Mouse (Mus musculus): Measurements from ENCODE around the gene Cyp26b1. TPM values are rescaled to one million over a fixed set of nuclear protein-coding genes. Genes with fewer than 3 reads are reported as not detected.
"Not testable (repeated sequence)": the region's sequence is repeated elsewhere in the genome, so short reads cannot be mapped to it uniquely, and the experiment has no call there.

The Cyp26b1 gene
- polyA plus RNA-seq, 1 experiment from 2014 or later = 37.4 TPM

DNA sequence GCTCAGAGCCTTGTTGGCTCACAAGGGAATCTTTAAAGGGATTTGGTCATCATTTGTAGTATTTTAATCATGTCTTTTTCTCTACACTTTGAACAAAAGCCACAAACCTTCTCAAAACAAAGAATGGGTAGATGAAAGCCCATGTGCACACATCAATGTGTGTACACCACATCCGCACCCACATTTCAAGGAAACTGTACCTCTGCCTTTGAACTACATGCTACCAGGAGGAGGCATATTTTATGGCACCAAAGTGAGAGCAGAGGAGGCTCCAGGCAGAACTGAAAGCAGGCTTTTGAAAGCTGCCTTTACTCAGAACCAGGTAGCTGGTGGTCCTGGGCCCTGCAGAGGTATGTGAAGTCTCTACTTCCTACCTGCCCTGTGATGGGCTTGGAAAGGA is 23.3 kb upstream of the Cyp26b1 start:
- Histone ChIP-seq H3K27me3 (replicated peaks; ENCODE audit: control insufficient read depth, insufficient read depth, low read length) (no peaks in the 10 kb centered on the region), H3K27ac (ENCODE audit: low read depth, low read length) (no peak overlapping the region), H3K9me3 (ENCODE audit: control insufficient read depth, low read length) (no peaks in the 10 kb centered on the region), H3K4me3 (ENCODE audit: low read length) (no peak overlapping the region), H3K36me3 (ENCODE audit: control insufficient read depth, insufficient read depth, low read length) (peaks cover 2% of the 10 kb centered on the region; the same call in 1 of the 2 replicates), H3K4me2 (ENCODE audit: low read length) (no peak overlapping the region), H3K9ac (ENCODE audit: low read depth, low read length) (no peak overlapping the region), H3K4me1 (ENCODE audit: control insufficient read depth, insufficient read depth, low read depth, low read length) (no peaks in the 10 kb centered on the region)
- no peak for ATAC-seq
- WGBS = 100% methylated on average over 1 of the region's 1 CpGs

DNA sequence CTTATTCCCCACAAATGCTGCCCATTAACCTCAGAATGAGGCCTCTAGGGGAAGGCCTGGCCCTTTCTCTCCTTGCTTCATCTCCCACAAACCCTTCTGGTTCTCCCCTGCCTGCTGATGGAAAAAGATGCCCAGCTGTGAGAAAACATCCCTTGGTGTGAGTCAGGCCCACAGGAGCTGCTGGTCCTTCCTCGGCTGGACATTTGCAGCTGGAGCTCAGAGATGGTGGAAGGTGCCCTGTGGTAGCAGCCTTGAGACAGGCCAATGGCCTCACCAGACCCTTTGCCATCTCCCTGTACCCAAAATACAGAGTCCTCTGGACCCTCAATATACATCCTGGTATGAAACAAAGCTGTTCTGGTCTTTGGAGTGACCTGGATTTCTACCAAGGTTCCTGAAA is 22.9 kb upstream of the Cyp26b1 start:
- Histone ChIP-seq H3K4me2 (ENCODE audit: low read length) (no peak overlapping the region), H3K9me3 (ENCODE audit: control insufficient read depth, low read length) (no peaks in the 10 kb centered on the region), H3K9ac (ENCODE audit: low read depth, low read length) (no peak overlapping the region), H3K36me3 (ENCODE audit: control insufficient read depth, insufficient read depth, low read length) (peaks cover 2% of the 10 kb centered on the region; the same call in 1 of the 2 replicates), H3K4me1 (ENCODE audit: control insufficient read depth, insufficient read depth, low read depth, low read length) (no peaks in the 10 kb centered on the region), H3K27ac (ENCODE audit: low read depth, low read length) (no peak overlapping the region), H3K4me3 (ENCODE audit: low read length) (no peak overlapping the region), H3K27me3 (replicated peaks; ENCODE audit: control insufficient read depth, insufficient read depth, low read length) (no peaks in the 10 kb centered on the region)
- ATAC-seq = no peak
- WGBS = 68% methylated on average over 1 of the region's 1 CpGs

DNA sequence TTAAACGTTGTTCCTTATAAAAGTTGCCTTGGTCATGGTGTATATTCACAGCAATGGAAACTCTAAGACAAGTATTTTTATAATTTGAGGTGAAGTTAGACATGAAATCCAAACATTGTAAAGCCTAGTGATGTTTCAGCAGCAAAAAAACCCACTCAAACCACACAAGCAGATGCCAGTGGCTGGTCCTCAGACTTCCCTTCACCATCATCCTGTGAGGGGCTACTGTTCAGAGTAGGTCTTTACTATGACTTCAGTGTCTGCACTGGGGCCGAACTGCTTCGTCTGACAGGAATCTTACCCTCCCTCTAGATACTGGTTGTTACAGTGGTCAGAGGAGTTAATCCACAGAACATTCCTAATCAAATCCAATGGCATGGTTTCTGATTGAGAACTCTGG is 19.9 kb upstream of the Cyp26b1 start:
- H3K9me3 ChIP-seq (ENCODE audit: control insufficient read depth, low read length) = no peaks in the 10 kb centered on the region
- no peak overlapping the region for H3K4me2 ChIP-seq (ENCODE audit: low read length)
- no peak overlapping the region for H3K4me3 ChIP-seq (ENCODE audit: low read length)
- no peak overlapping the region for H3K27ac ChIP-seq (ENCODE audit: low read depth, low read length)
- H3K4me1 ChIP-seq (ENCODE audit: control insufficient read depth, insufficient read depth, low read depth, low read length) = no peaks in the 10 kb centered on the region
- H3K27me3 ChIP-seq (replicated peaks; ENCODE audit: control insufficient read depth, insufficient read depth, low read length) = no peaks in the 10 kb centered on the region
- no peak for ATAC-seq
- no peak overlapping the region for H3K9ac ChIP-seq (ENCODE audit: low read depth, low read length)
- WGBS = 88% methylated on average over 3 of the region's 3 CpGs
- no peaks in the 10 kb centered on the region for H3K36me3 ChIP-seq (ENCODE audit: control insufficient read depth, insufficient read depth, low read length)

DNA sequence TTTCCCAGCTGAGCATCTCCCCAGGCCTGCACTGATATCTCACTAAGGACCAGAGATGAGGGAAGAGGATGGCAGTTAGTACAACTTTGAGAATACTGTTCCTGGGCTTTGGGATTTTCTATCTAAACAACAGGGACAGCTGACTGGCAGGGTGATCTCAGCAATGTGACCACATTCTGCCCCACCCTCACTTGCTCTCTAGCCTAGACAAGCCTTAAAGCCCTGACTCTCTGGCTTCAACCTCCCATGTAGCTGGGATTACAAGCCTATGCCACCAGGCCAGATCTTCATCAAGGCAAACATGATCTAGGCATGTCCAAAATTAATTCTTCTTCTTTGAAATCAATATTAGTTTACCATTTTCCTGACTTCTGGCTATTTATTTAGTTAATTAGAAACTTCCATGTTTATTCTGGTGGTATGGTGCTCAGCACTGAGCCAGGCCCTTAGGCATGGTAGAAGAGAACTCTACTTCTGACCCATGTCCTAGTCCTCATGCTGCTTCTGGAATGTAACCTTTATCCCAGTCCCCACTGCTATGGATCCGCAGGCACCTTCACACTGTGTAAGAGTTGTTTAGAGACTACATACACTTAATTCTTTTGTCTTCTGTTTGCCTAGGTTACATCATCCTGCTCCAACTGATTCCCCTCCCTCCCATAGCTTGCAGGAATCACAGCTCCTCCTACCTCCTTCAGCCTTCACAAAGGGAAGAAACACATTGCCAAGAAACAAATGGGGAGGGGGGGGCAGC is 7.6 kb upstream of the Cyp26b1 start:
- Histone ChIP-seq H3K4me1 (ENCODE audit: control insufficient read depth, insufficient read depth, low read depth, low read length) (no peaks in the 10 kb centered on the region), H3K9me3 (ENCODE audit: control insufficient read depth, low read length) (no peaks in the 10 kb centered on the region), H3K27me3 (replicated peaks; ENCODE audit: control insufficient read depth, insufficient read depth, low read length) (no peaks in the 10 kb centered on the region), H3K4me2 (ENCODE audit: low read length) (no peak overlapping the region), H3K4me3 (ENCODE audit: low read length) (no peak overlapping the region), H3K36me3 (ENCODE audit: control insufficient read depth, insufficient read depth, low read length) (no peaks in the 10 kb centered on the region), H3K27ac (ENCODE audit: low read depth, low read length) (no peak overlapping the region), H3K9ac (ENCODE audit: low read depth, low read length) (no peak overlapping the region)
- WGBS = 20% methylated on average over 1 of the region's 1 CpGs
- no peak for ATAC-seq

DNA sequence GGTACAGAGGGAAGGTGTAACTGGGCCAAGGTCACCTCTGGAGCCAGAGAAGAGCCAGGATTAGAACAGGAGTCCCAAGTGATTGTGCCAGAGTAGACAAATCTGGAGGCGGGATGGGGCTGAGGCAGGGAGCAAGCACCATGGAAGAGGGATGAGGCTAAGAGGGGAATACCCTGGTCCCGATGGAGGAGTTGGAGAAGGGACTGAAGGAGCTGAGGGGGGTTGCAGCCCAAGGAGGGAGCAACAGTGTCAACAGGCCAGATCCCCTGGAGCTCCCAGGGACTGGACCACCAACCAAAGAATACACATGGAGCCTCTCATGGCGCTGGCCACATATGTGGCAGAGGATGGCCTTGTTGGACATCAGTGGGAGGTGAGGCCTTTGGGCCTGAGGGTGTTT is 5.6 kb upstream of the Cyp26b1 start:
- H3K4me2 ChIP-seq (ENCODE audit: low read length); H3K4me3 ChIP-seq (ENCODE audit: low read length); H3K27ac ChIP-seq (ENCODE audit: low read depth, low read length); H3K27me3 ChIP-seq (replicated peaks; ENCODE audit: control insufficient read depth, insufficient read depth, low read length); H3K9me3 ChIP-seq (ENCODE audit: control insufficient read depth, low read length); H3K36me3 ChIP-seq (ENCODE audit: control insufficient read depth, insufficient read depth, low read length); ATAC-seq; H3K4me1 ChIP-seq (ENCODE audit: control insufficient read depth, insufficient read depth, low read depth, low read length); H3K9ac ChIP-seq (ENCODE audit: low read depth, low read length): not testable (repeated sequence)
- WGBS = 80% methylated on average over 3 of the region's 3 CpGs

DNA sequence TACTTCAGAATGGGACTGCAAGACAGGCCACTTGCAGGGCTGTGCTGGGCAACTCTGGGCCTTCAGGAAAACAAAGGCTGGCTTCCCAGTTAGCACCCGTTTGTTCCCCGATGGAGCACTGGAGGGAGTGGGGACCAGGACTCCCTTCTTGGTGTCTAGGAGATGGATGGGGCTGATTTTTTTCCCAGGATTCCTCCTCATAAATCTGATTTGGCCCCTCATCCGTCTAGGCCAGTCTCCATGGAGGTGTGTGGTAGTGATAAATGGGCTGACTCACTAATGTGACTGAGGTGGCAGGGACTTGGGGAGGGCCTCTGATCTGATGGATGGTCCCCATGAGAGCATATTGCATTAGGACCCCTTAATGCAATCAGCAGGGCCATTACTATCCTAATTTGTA is 5.0 kb upstream of the Cyp26b1 start:
- ATAC-seq = 0 out of 2 replicates have a peak, but pooled peaks have one; percentile 29
- Histone ChIP-seq H3K9ac (ENCODE audit: low read depth, low read length) (no peak overlapping the region), H3K9me3 (ENCODE audit: control insufficient read depth, low read length) (no peaks in the 10 kb centered on the region), H3K4me2 (ENCODE audit: low read length) (no peak overlapping the region), H3K36me3 (ENCODE audit: control insufficient read depth, insufficient read depth, low read length) (no peaks in the 10 kb centered on the region), H3K27me3 (replicated peaks; ENCODE audit: control insufficient read depth, insufficient read depth, low read length) (no peaks in the 10 kb centered on the region), H3K27ac (ENCODE audit: low read depth, low read length) (no peak overlapping the region), H3K4me1 (ENCODE audit: control insufficient read depth, insufficient read depth, low read depth, low read length) (no peaks in the 10 kb centered on the region), H3K4me3 (ENCODE audit: low read length) (no peak overlapping the region)
- WGBS = 68% methylated on average over 3 of the region's 3 CpGs

DNA sequence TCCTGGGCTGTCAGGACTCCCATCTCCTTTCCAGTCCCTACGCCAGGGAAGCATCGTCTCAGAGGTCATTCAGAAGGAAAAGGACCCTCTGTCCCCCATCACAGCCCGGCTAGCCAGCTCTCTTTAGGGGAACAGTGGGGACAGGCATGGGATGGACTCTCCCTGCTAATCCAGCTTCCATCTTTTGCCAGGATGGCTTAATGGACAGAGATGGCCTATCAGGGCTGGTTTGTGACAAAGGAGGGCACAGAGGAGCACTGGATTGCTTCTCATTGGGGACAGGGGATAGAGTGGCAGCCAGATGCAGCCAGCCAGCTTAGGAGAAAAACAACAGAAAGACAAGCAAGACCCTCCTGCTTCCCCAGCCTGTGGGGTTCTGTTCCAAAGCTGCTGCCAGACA is 918 bp upstream of the Cyp26b1 start:
- Histone ChIP-seq H3K9ac (ENCODE audit: low read depth, low read length) (no peak overlapping the region), H3K4me1 (ENCODE audit: control insufficient read depth, insufficient read depth, low read depth, low read length) (peaks cover 6% of the 10 kb centered on the region), H3K27me3 (replicated peaks; ENCODE audit: control insufficient read depth, insufficient read depth, low read length) (peaks cover 5% of the 10 kb centered on the region), H3K9me3 (ENCODE audit: control insufficient read depth, low read length) (no peaks in the 10 kb centered on the region), H3K27ac (ENCODE audit: low read depth, low read length) (no peak overlapping the region), H3K4me2 (ENCODE audit: low read length) (peak overlapping the region; percentile 5; the same call in 1 of the 2 replicates), H3K36me3 (ENCODE audit: control insufficient read depth, insufficient read depth, low read length) (no peaks in the 10 kb centered on the region), H3K4me3 (ENCODE audit: low read length) (peak overlapping the region; percentile 10)
- WGBS = 44% methylated on average over 3 of the region's 3 CpGs
- ATAC-seq = peak; percentile 46; the same call in 1 of the 2 replicates

DNA sequence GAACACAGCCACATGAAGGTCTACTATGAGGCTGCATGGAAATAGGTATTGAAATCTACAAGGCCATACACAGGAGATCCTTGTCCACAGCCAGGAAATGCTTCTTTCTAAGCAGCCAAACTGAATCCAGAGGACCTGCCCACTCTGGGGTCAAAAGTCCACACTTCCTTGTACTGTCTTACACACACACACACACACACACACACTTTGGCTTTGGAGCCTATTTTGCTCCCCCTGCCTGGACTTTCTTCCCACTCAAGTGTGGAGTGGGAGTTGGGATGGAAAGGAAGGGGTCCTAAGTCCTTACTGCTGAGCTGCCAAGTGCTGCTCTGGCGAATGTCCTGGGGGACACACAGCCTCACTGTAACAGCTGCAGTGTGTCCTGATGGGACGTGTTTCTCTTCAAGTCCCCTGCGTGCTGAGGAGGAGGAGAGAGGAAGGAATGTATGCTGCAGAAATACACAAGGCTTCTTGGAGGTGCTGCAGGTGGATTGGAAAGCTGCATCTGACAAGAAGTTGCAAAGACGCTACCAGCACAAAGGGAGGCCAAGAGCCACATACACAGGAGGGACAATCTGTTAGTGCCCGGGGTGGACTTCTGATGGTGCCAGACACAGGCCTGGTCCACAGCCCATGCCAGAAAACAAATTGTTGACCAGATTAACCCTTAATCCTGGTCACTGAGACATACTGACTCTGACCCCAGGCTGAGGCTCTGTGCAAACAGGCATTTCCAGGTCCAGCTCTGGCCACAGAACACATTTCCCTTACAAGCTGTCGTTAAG is 2.6 kb downstream of the Cyp26b1 start:
- ATAC-seq = no peak
- 48% methylated on average over 6 of the region's 6 CpGs for WGBS
- Histone ChIP-seq H3K4me1 (ENCODE audit: control insufficient read depth, insufficient read depth, low read depth, low read length) (peaks cover 30% of the 10 kb centered on the region), H3K9ac (ENCODE audit: low read depth, low read length) (peak overlapping the region; percentile 39; the same call in 1 of the 2 replicates), H3K4me2 (ENCODE audit: low read length) (peak overlapping the region; percentile 94), H3K27me3 (replicated peaks; ENCODE audit: control insufficient read depth, insufficient read depth, low read length) (peaks cover 16% of the 10 kb centered on the region), H3K27ac (ENCODE audit: low read depth, low read length) (peak overlapping the region; percentile 25; the same call in 1 of the 2 replicates), H3K36me3 (ENCODE audit: control insufficient read depth, insufficient read depth, low read length) (no peaks in the 10 kb centered on the region), H3K4me3 (ENCODE audit: low read length) (peak overlapping the region; percentile 29), H3K9me3 (ENCODE audit: control insufficient read depth, low read length) (no peaks in the 10 kb centered on the region)
